Mouse (Mus musculus): ENCODE results near the gene Lyz2. TPM values are rescaled to one million over a fixed set of nuclear protein-coding genes. Genes with fewer than 3 reads are reported as not detected.

Gene Lyz2
- polyA plus RNA-seq (2016; fragmentation: Nextera tagmentation; extraction: Ambion mirVana) = 87.0 and 95.2 TPM in 2 replicates

DNA sequence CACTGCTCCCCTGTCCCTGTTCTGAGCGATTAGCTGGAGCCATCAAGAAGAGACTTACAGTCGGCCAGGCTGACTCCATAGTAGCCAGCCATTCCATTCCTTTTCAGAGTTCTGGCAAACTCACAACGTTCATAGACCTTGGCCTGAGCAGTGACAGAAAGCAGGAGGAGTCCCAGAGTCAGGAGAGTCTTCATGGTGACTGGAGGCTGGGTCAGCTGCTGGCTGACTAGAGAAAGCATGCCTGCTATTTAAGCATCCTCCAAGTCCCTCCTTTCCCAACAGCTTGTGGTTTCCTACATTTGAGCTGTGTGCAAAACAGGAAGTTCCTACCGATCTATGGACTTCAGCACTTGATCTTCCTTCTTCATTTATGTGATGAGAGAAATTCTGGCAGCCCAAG lies at the start of gene Lyz2:
Lyz2 (minus strand) TSS at position 273 of the 400 bp plus-strand sequence.
- no peaks in the 10 kb centered on the region for H3K36me3 ChIP-seq
- H3K4me3 ChIP-seq = no peak within 1 kb of the TSS
- no peak within 1 kb of the TSS for H3K27ac ChIP-seq (ENCODE audit: poor library complexity, severe bottlenecking)
- no peak within 1 kb of the TSS for H3K9ac ChIP-seq
- H3K27me3 ChIP-seq (replicated peaks) = peaks cover 17% of the 10 kb centered on the region
- no peak within 1 kb of the TSS; the same call in 1 of the 2 replicates for H3K4me2 ChIP-seq
- ATAC-seq (ENCODE audit: insufficient number of reproducible peaks, low FRiP score) = no peak
- no peaks in the 10 kb centered on the region for H3K9me3 ChIP-seq (replicated peaks)
- peaks cover 33% of the 10 kb centered on the region for H3K4me1 ChIP-seq (replicated peaks)
- WGBS = 38% methylated on average over 4 of the region's 4 CpGs

GRCm38 (mm10) chr10:117330521-117330920 lies 48.4 kb upstream of the Lyz2 start:
- H3K4me1 ChIP-seq (replicated peaks) = peaks cover 9% of the 10 kb centered on the region
- 0 out of 2 replicates have a peak, but pooled peaks cover 7% of the 10 kb centered on the region for H3K9me3 ChIP-seq (replicated peaks)
- no peaks in the 10 kb centered on the region for H3K36me3 ChIP-seq
- no peak for ATAC-seq (ENCODE audit: insufficient number of reproducible peaks, low FRiP score)
- H3K4me3 ChIP-seq = no peak overlapping the region
- WGBS = 70% methylated on average over 5 of the region's 5 CpGs
- no peaks in the 10 kb centered on the region for H3K27me3 ChIP-seq (replicated peaks)
- H3K27ac ChIP-seq (ENCODE audit: poor library complexity, severe bottlenecking) = no peak overlapping the region
- no peak overlapping the region for H3K9ac ChIP-seq
- no peak overlapping the region for H3K4me2 ChIP-seq

DNA sequence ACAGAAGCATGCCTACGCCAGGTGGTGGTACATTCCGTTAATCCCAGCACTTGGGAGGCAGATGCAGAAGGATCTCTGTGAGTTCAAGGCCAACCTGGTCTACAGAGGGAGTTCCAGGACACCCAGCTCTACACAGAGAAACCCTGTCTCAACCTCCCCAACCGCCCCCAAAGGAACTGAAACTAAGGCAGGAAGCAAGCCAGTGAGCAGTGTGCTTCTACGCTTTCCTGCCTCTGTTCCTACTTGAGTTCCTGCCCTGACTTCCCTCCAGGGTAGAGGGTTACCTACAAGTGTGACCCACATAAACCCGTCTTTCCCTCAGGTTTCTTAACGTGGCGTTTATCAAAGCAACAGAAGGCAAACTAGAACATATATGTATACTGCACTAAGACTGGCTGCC lies 41.7 kb upstream of the Lyz2 start:
- H3K9me3 ChIP-seq (replicated peaks) = 0 out of 2 replicates have a peak, but pooled peaks cover 11% of the 10 kb centered on the region
- no peak overlapping the region for H3K27ac ChIP-seq (ENCODE audit: poor library complexity, severe bottlenecking)
- peaks cover 5% of the 10 kb centered on the region for H3K4me1 ChIP-seq (replicated peaks)
- no peak overlapping the region for H3K4me3 ChIP-seq
- no peak for ATAC-seq (ENCODE audit: insufficient number of reproducible peaks, low FRiP score)
- H3K27me3 ChIP-seq (replicated peaks) = no peaks in the 10 kb centered on the region
- no peak overlapping the region for H3K9ac ChIP-seq
- H3K4me2 ChIP-seq = no peak overlapping the region
- no peaks in the 10 kb centered on the region for H3K36me3 ChIP-seq
- WGBS = 82% methylated on average over 7 of the region's 7 CpGs

GRCm38 (mm10) chr10:117322630-117323029 lies 40.5 kb upstream of the Lyz2 start:
- H3K9me3 ChIP-seq (replicated peaks) = 0 out of 2 replicates have a peak, but pooled peaks cover 10% of the 10 kb centered on the region
- no peak overlapping the region for H3K4me3 ChIP-seq
- no peaks in the 10 kb centered on the region for H3K4me1 ChIP-seq (replicated peaks)
- WGBS = 88% methylated on average over 5 of the region's 5 CpGs
- H3K27ac ChIP-seq (ENCODE audit: poor library complexity, severe bottlenecking) = no peak overlapping the region
- H3K27me3 ChIP-seq (replicated peaks) = no peaks in the 10 kb centered on the region
- H3K4me2 ChIP-seq = no peak overlapping the region
- H3K36me3 ChIP-seq = no peaks in the 10 kb centered on the region
- ATAC-seq (ENCODE audit: insufficient number of reproducible peaks, low FRiP score) = no peak
- no peak overlapping the region for H3K9ac ChIP-seq

- no peak overlapping the region for H3K9ac ChIP-seq
- ATAC-seq (ENCODE audit: insufficient number of reproducible peaks, low FRiP score) = no peak
- no peak overlapping the region for H3K27ac ChIP-seq (ENCODE audit: poor library complexity, severe bottlenecking)
- H3K27me3 ChIP-seq (replicated peaks) = no peaks in the 10 kb centered on the region
- no peak overlapping the region for H3K4me2 ChIP-seq
- H3K4me1 ChIP-seq (replicated peaks) = no peaks in the 10 kb centered on the region
- H3K36me3 ChIP-seq = no peaks in the 10 kb centered on the region
- H3K9me3 ChIP-seq (replicated peaks) = 0 out of 2 replicates have a peak, but pooled peaks cover 4% of the 10 kb centered on the region
- no peak overlapping the region for H3K4me3 ChIP-seq
- WGBS = 79% methylated on average over 3 of the region's 3 CpGs
Observed at GRCm38 (mm10) chr10:117320571-117320981, 38.5 kb upstream of the Lyz2 start.

- Histone ChIP-seq H3K36me3 (no peaks in the 10 kb centered on the region), H3K4me2 (no peak overlapping the region), H3K9ac (no peak overlapping the region), H3K4me1 (replicated peaks) (no peaks in the 10 kb centered on the region), H3K27ac (ENCODE audit: poor library complexity, severe bottlenecking) (no peak overlapping the region), H3K9me3 (replicated peaks) (no peaks in the 10 kb centered on the region), H3K27me3 (replicated peaks) (no peaks in the 10 kb centered on the region), H3K4me3 (no peak overlapping the region)
- 83% methylated on average over 11 of the region's 11 CpGs for WGBS
- no peak for ATAC-seq (ENCODE audit: insufficient number of reproducible peaks, low FRiP score)
Observed at GRCm38 (mm10) chr10:117316391-117316790, 34.3 kb upstream of the Lyz2 start.

- 77% methylated on average over 2 of the region's 2 CpGs for WGBS
- no peaks in the 10 kb centered on the region for H3K4me1 ChIP-seq (replicated peaks)
- H3K36me3 ChIP-seq = no peaks in the 10 kb centered on the region
- H3K4me3 ChIP-seq = no peak overlapping the region
- ATAC-seq (ENCODE audit: insufficient number of reproducible peaks, low FRiP score) = no peak
- no peaks in the 10 kb centered on the region for H3K27me3 ChIP-seq (replicated peaks)
- no peaks in the 10 kb centered on the region for H3K9me3 ChIP-seq (replicated peaks)
- H3K27ac ChIP-seq (ENCODE audit: poor library complexity, severe bottlenecking) = no peak overlapping the region
- H3K9ac ChIP-seq = no peak overlapping the region
- H3K4me2 ChIP-seq = no peak overlapping the region
Observed at GRCm38 (mm10) chr10:117313133-117313532, 31.0 kb upstream of the Lyz2 start.

DNA sequence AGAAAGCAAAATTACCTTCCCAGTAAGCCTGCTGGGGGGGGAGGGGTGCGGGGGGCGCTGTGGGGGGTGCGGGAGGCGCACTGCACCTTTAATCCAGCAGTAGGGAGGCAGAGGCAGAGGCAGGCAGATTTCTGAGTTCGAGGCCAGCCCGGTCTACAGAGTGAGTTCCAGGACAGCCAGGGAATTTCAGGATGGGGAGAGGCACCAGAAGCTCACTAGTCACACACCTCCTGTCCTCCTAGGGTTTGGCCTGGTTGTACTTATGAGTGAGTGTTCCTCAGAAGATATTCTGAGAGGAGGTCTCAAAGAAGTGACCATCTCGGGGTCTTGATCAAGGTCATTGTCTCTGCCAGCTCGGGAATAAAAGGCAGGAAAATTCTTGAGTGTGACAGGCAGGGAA lies 30.0 kb upstream of the Lyz2 start:
- Histone ChIP-seq H3K9ac (no peak overlapping the region), H3K4me3 (no peak overlapping the region), H3K4me1 (replicated peaks) (no peaks in the 10 kb centered on the region), H3K27me3 (replicated peaks) (no peaks in the 10 kb centered on the region), H3K4me2 (no peak overlapping the region), H3K9me3 (replicated peaks) (no peaks in the 10 kb centered on the region), H3K27ac (ENCODE audit: poor library complexity, severe bottlenecking) (no peak overlapping the region), H3K36me3 (no peaks in the 10 kb centered on the region)
- 77% methylated on average over 8 of the region's 8 CpGs for WGBS
- ATAC-seq (ENCODE audit: insufficient number of reproducible peaks, low FRiP score) = no peak

- ATAC-seq (ENCODE audit: insufficient number of reproducible peaks, low FRiP score) = no peak
- Histone ChIP-seq H3K4me3 (no peak overlapping the region), H3K9ac (no peak overlapping the region), H3K4me2 (no peak overlapping the region), H3K9me3 (replicated peaks) (no peaks in the 10 kb centered on the region), H3K36me3 (no peaks in the 10 kb centered on the region), H3K27me3 (replicated peaks) (no peaks in the 10 kb centered on the region), H3K27ac (ENCODE audit: poor library complexity, severe bottlenecking) (no peak overlapping the region), H3K4me1 (replicated peaks) (no peaks in the 10 kb centered on the region)
- 81% methylated on average over 5 of the region's 5 CpGs for WGBS
Observed at GRCm38 (mm10) chr10:117304371-117304770, 22.2 kb upstream of the Lyz2 start.

DNA sequence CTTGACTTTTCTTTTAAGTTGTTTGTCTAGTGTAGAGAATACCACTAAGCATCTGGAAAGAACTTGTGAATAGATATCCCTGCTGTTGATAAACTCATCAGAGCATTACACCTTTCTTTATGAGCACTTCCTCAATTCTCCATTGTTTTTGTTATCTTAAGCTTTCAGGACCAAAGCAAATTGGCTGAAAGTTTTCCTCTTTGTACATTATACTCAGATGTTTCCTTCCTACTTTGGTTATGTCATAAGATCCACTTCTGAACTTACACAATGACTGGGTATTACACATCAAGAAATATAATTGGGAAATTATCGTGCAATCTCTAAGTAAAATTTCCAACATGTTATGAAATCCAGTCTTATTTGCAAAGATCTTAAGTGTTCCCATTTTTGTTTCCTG lies 19.6 kb upstream of the Lyz2 start:
- no peaks in the 10 kb centered on the region for H3K9me3 ChIP-seq (replicated peaks)
- no peak overlapping the region for H3K9ac ChIP-seq
- no peaks in the 10 kb centered on the region for H3K36me3 ChIP-seq
- 84% methylated on average over 1 of the region's 1 CpGs for WGBS
- H3K27ac ChIP-seq (ENCODE audit: poor library complexity, severe bottlenecking) = no peak overlapping the region
- 0 out of 2 replicates have a peak, but pooled peaks cover 7% of the 10 kb centered on the region for H3K27me3 ChIP-seq (replicated peaks)
- no peak overlapping the region for H3K4me2 ChIP-seq
- no peak for ATAC-seq (ENCODE audit: insufficient number of reproducible peaks, low FRiP score)
- H3K4me3 ChIP-seq = no peak overlapping the region
- H3K4me1 ChIP-seq (replicated peaks) = no peaks in the 10 kb centered on the region

- Histone ChIP-seq H3K27me3 (replicated peaks) (0 out of 2 replicates have a peak, but pooled peaks cover 17% of the 10 kb centered on the region), H3K4me1 (replicated peaks) (no peaks in the 10 kb centered on the region), H3K4me2 (no peak overlapping the region), H3K4me3 (no peak overlapping the region), H3K36me3 (no peaks in the 10 kb centered on the region), H3K9me3 (replicated peaks) (no peaks in the 10 kb centered on the region), H3K9ac (no peak overlapping the region), H3K27ac (ENCODE audit: poor library complexity, severe bottlenecking) (no peak overlapping the region)
- 55% methylated on average over 5 of the region's 5 CpGs for WGBS
- ATAC-seq (ENCODE audit: insufficient number of reproducible peaks, low FRiP score) = no peak
Observed at GRCm38 (mm10) chr10:117299901-117300520, 17.9 kb upstream of the Lyz2 start.

DNA sequence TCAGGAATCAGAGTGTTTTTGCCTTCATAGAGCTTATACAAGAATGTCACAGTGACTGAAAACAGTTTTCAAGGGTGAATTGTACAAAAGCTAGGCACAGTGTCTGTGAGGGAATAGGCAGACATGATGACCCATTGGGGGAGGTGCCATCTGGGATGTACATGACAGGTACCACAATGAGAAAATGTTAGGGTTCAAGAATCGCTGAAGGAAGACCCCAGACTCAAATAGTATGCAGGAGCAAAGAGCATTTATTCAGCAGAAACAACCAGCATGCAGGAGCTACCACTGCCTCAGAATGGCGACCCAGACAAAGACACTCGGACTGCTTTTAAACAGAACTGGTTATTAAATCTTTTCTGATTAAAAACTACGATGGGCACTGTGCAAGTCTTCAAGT lies 17.0 kb upstream of the Lyz2 start:
- no peak for ATAC-seq (ENCODE audit: insufficient number of reproducible peaks, low FRiP score)
- 82% methylated on average over 4 of the region's 4 CpGs for WGBS
- no peak overlapping the region for H3K4me3 ChIP-seq
- no peaks in the 10 kb centered on the region for H3K36me3 ChIP-seq
- H3K27me3 ChIP-seq (replicated peaks) = 0 out of 2 replicates have a peak, but pooled peaks cover 18% of the 10 kb centered on the region
- H3K4me2 ChIP-seq = no peak overlapping the region
- H3K27ac ChIP-seq (ENCODE audit: poor library complexity, severe bottlenecking) = no peak overlapping the region
- no peaks in the 10 kb centered on the region for H3K9me3 ChIP-seq (replicated peaks)
- no peak overlapping the region for H3K9ac ChIP-seq
- H3K4me1 ChIP-seq (replicated peaks) = no peaks in the 10 kb centered on the region
